Mouse (Mus musculus) v-Abl transformed pro-B cells (cell line): ENCODE measurements around the gene Gm28308.

Experiments used
- in situ Hi-C, 2 experiments: fragments of 400-800 bp; cut with MboI; formaldehyde crosslinking; loops; one replicate each; pipeline ENCODE4 v1.15.1; 2025; ENCODE audit not compliant: unreplicated experiment in 2 of 2

Gene Gm28308

GRCm38 (mm10) chr6:52247766-52248637 lies 34.9 kb upstream of the Gm28308 start:
- in situ Hi-C loops = loop anchor here in 1 of 2 experiments (25.0 kb wide), 1 partner anchor 1586 kb away; the partner anchor contains the start of gene Npvf

GRCm38 (mm10) chr6:52246916-52247315 lies 33.8 kb upstream of the Gm28308 start:
- in situ Hi-C loops = loop anchor here in 1 of 2 experiments (25.0 kb wide), 1 partner anchor 1585 kb away; the partner anchor contains the start of gene Npvf

GRCm38 (mm10) chr6:52246403-52246803 lies 33.3 kb upstream of the Gm28308 start:
- in situ Hi-C loops = loop anchor here in 1 of 2 experiments (25.0 kb wide), 1 partner anchor 1584 kb away; the partner anchor contains the start of gene Npvf

- in situ Hi-C loops = loop anchor here in 1 of 2 experiments (25.0 kb wide), 1 partner anchor 1583 kb away; the partner anchor contains the start of gene Npvf
Observed at GRCm38 (mm10) chr6:52245757-52246142, 32.6 kb upstream of the Gm28308 start, which contains the start of gene Hoxa11. Hoxa11 (minus strand) TSS chr6:52245810.

GRCm38 (mm10) chr6:52245040-52245756 lies 32.1 kb upstream of the Gm28308 start:
- in situ Hi-C loops = loop anchor here in 1 of 2 experiments (25.0 kb wide), 1 partner anchor 1583 kb away; the partner anchor contains the start of gene Npvf

- in situ Hi-C loops = loop anchor here in 1 of 2 experiments (25.0 kb wide), 1 partner anchor 1582 kb away; the partner anchor contains the start of gene Npvf
Observed at GRCm38 (mm10) chr6:52244471-52245039, 31.4 kb upstream of the Gm28308 start.

GRCm38 (mm10) chr6:52243681-52244121 lies 30.6 kb upstream of the Gm28308 start:
- in situ Hi-C loops = loop anchor here in 1 of 2 experiments (25.0 kb wide), 1 partner anchor 1581 kb away; the partner anchor contains the start of gene Npvf

GRCm38 (mm10) chr6:52242801-52243332 lies 29.7 kb upstream of the Gm28308 start:
- in situ Hi-C loops = loop anchor here in 1 of 2 experiments (25.0 kb wide), 1 partner anchor 1581 kb away; the partner anchor contains the start of gene Npvf

- in situ Hi-C loops = loop anchor here in 1 of 2 experiments (25.0 kb wide), 1 partner anchor 1579 kb away; the partner anchor contains the start of gene Npvf
Observed at GRCm38 (mm10) chr6:52241001-52241621, 28.0 kb upstream of the Gm28308 start.

- in situ Hi-C loops = loop anchor here in 1 of 2 experiments (25.0 kb wide), 1 partner anchor 1578 kb away; the partner anchor contains the start of gene Npvf
Observed at GRCm38 (mm10) chr6:52240389-52241000, 27.4 kb upstream of the Gm28308 start, which contains the start of gene Hoxa10. Hoxa10 (minus strand) TSS chr6:52240854.

- in situ Hi-C loops = loop anchor here in 1 of 2 experiments (25.0 kb wide), 1 partner anchor 1578 kb away; the partner anchor contains the start of gene Npvf
Observed at GRCm38 (mm10) chr6:52239625-52240388, 26.7 kb upstream of the Gm28308 start.

GRCm38 (mm10) chr6:52238976-52239375 lies 25.8 kb upstream of the Gm28308 start:
- in situ Hi-C loops = loop anchor here in 1 of 2 experiments (25.0 kb wide), 1 partner anchor 1577 kb away; the partner anchor contains the start of gene Npvf

GRCm38 (mm10) chr6:52238155-52238545 lies 25.0 kb upstream of the Gm28308 start:
- in situ Hi-C loops = loop anchor here in 1 of 2 experiments (25.0 kb wide), 1 partner anchor 1576 kb away; the partner anchor contains the start of gene Npvf

GRCm38 (mm10) chr6:52237346-52238154 lies 24.4 kb upstream of the Gm28308 start:
- in situ Hi-C loops = loop anchor here in 1 of 2 experiments (25.0 kb wide), 1 partner anchor 1575 kb away; the partner anchor contains the start of gene Npvf

- in situ Hi-C loops = loop anchor here in 1 of 2 experiments (25.0 kb wide), 1 partner anchor 1575 kb away; the partner anchor contains the start of gene Npvf
Observed at GRCm38 (mm10) chr6:52236806-52237205, 23.7 kb upstream of the Gm28308 start.

GRCm38 (mm10) chr6:52235866-52236265 lies 22.7 kb upstream of the Gm28308 start:
- in situ Hi-C loops = loop anchor here in 1 of 2 experiments (25.0 kb wide), 1 partner anchor 1574 kb away; the partner anchor contains the start of gene Npvf
